Mouse (Mus musculus) liver, embryonic 14.5 days (tissue): ENCODE measurements at regions not wholly inside any gene's neighbourhood (a gene's known extent, or its start where the extent isn't known, plus 50 kb on each side); places are given as distances from the start of the nearest gene placed in this dataset.
A peak's percentile ranks its signal among the peaks of the same experiment; 100 is the strongest.

ENCODE experiments used
- ATAC-seq: fragments of 200-750 bp; cut with Nextera tagmentation; 2 replicates; pipeline ENCODE4 v1.8.0; 2017; ENCODE audit warnings: moderate number of reproducible peaks, mild to moderate bottlenecking, moderate library complexity; ENCODE audit not compliant: insufficient read depth
- DNase-seq, 3 experiments: peaks; one replicate each; pipeline ENCODE4 v3.0.0-alpha.2; 2012 to 2013; ENCODE audit warnings: low read depth in 3 of 3, low spot score in 3 of 3
- H3K27ac ChIP-seq: fragments of 300-500 bp; sonication (generic); 2 replicates; pipeline ENCODE4 v1.5.1; 2014; ENCODE audit warnings: moderate library complexity, mild to moderate bottlenecking, control low read depth, inconsistent platforms
- H3K27me3 ChIP-seq: fragments of 300-500 bp; sonication (generic); 2 replicates; pipeline ENCODE4 v1.6.1; 2014; ENCODE audit warnings: mild to moderate bottlenecking, low read length, moderate library complexity; ENCODE audit not compliant: control insufficient read depth, insufficient read depth
- H3K36me3 ChIP-seq: fragments of 300-500 bp; sonication (generic); replicated peaks from 2 replicates; pipeline ENCODE4 v1.6.1; 2014; ENCODE audit warnings: low read depth; ENCODE audit not compliant: control insufficient read depth, insufficient read depth
- H3K4me1 ChIP-seq, 2 experiments: fragments of 200-500 bp in 1 of 2; fragments of 300-500 bp in 1 of 2; sonication (generic) in 1 of 2; replicated peaks; 2 replicates each; pipeline ENCODE4 v1.6.1; 2012 to 2014; ENCODE audit warnings: antibody characterized with exemption in 1 of 2, inconsistent platforms in 1 of 2, low read length in 1 of 2; ENCODE audit not compliant: control insufficient read depth in 2 of 2, insufficient read depth in 2 of 2
- H3K4me2 ChIP-seq: fragments of 300-500 bp; sonication (generic); 2 replicates; pipeline ENCODE4 v1.6.1; 2014; ENCODE audit warnings: low read depth, mild to moderate bottlenecking, control low read depth, moderate library complexity
- H3K4me3 ChIP-seq, 2 experiments: fragments of 200-500 bp in 1 of 2; fragments of 300-500 bp in 1 of 2; sonication (generic) in 1 of 2; 2 replicates each; pipeline ENCODE4 v1.5.1; 2012 to 2014; ENCODE audit warnings: low read depth in 2 of 2, low read length in 2 of 2, mild to moderate bottlenecking in 2 of 2, control low read depth in 1 of 2, inconsistent platforms in 1 of 2, moderate library complexity in 1 of 2; ENCODE audit not compliant: insufficient read depth in 1 of 2
- H3K9ac ChIP-seq: fragments of 300-500 bp; sonication (generic); replicated peaks from 2 replicates; pipeline ENCODE4 v1.6.1; 2014; ENCODE audit warnings: mild to moderate bottlenecking, control low read depth, moderate library complexity
- H3K9me3 ChIP-seq: fragments of 300-500 bp; sonication (generic); 2 replicates; pipeline ENCODE4 v1.6.1; 2016; ENCODE audit warnings: low read length, mixed read lengths; ENCODE audit not compliant: control insufficient read depth
- CTCF ChIP-seq: IDR thresholded peaks from 2 replicates; pipeline ENCODE4 v1.5.1; 2016; ENCODE audit warnings: antibody characterized with exemption, low read depth, control low read depth
- EP300 ChIP-seq: IDR thresholded peaks from 2 replicates; pipeline ENCODE4 v1.6.1; 2016; ENCODE audit warnings: antibody characterized with exemption, low read depth
- WGBS: fragments of 180-500 bp; shearing (Covaris S2); extraction: QIAGEN DNeasy Blood & Tissue Kit; methylation state at CpG from one replicate; pipeline ENCODE4 v1.1.7; 2014; ENCODE audit not compliant: insufficient replicate concordance; 5-methylcytosine and 5-hydroxymethylcytosine counted together

DNA sequence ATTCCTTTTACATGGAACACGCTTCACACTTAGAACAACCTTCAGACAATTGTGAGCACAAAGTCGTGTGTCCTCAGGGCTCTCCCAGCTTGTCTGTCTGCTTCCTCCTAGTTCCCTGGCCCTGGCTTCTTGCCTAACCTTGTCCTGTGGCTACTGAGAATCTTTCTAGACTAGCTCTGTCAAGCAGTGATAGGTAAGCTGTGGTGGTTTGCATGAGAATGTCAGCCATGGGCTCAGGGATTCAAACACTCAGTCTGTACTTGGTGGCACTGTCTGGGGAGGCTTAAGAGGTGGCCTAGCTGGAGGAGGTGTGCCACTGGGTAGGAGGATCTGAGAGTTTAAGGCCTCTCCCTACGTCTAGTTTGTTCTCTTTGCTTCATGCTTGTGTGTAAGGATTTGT is 72.7 kb upstream of the Abca1 start:
- H3K4me1 ChIP-seq = peaks cover 0 to 3% of the 10 kb centered on the region in 2 experiments; a peak in 1 of 4 replicates
- DNase-seq (no peak), ATAC-seq (no peak)
- no peak overlapping the region for H3K9ac ChIP-seq
- no peaks in the 10 kb centered on the region for H3K27me3 ChIP-seq
- H3K4me2 ChIP-seq = no peak overlapping the region
- H3K36me3 ChIP-seq = no peaks in the 10 kb centered on the region
- no peaks in the 10 kb centered on the region for H3K9me3 ChIP-seq
- no peak for TF ChIP-seq EP300
- TF ChIP-seq CTCF = no peak
- H3K27ac ChIP-seq = no peak overlapping the region
- no peak overlapping the region for H3K4me3 ChIP-seq
- WGBS = 38% methylated on average over 3 of the region's 3 CpGs

DNA sequence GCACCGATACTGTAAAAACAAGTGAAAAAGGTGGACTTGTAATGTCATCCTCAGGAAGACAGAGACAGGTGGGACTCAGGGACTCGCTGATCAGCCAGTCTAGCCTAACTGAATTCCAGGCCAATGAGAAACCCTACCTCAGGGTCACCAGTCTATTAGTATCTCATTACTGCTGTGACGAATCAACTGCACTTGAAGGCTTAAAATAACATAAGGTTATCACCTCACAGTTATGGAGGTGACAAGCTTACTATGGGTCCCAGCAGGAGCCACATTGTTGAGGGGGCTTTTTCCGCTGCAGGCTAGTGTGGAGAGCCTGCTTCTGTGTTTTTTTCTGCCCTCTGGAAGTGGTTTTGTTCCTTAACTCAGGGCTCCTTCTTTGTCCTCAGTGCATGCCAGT is 72.2 kb upstream of the Abca1 start:
- ATAC-seq (no peak), DNase-seq (no peak)
- H3K4me1 ChIP-seq = peaks cover 0 to 3% of the 10 kb centered on the region in 2 experiments; a peak in 1 of 4 replicates
- H3K27ac ChIP-seq = no peak overlapping the region
- 58% methylated on average over 4 of the region's 4 CpGs for WGBS
- no peaks in the 10 kb centered on the region for H3K27me3 ChIP-seq
- H3K4me3 ChIP-seq = no peak overlapping the region
- H3K9ac ChIP-seq = no peak overlapping the region
- no peaks in the 10 kb centered on the region for H3K9me3 ChIP-seq
- no peak for TF ChIP-seq EP300
- no peak for TF ChIP-seq CTCF
- no peak overlapping the region for H3K4me2 ChIP-seq
- no peaks in the 10 kb centered on the region for H3K36me3 ChIP-seq

DNA sequence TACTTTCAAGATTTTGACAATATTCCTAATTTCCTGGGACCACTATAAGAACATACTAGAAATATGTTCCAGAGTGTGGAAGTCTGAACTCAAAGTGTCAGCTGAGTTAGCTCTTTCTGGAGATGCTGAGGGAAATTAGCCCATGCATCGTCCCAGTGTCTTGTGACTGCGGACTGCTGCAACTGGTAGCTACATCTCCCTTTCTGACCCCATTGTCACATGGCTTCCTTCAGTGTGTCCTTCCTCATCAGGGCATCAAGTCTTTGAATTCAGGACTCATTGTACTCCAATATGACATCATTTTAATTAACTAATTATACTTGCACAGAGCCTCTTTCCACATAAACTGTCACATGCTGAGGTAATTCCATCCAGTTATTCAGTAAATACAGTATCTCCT is 71.4 kb upstream of the Abca1 start:
- no peak for DNase-seq
- Histone ChIP-seq H3K27ac (no peak overlapping the region), H3K9ac (no peak overlapping the region), H3K9me3 (no peaks in the 10 kb centered on the region), H3K4me1 (peaks cover 0 to 3% of the 10 kb centered on the region in 2 experiments; a peak in 1 of 4 replicates), H3K36me3 (no peaks in the 10 kb centered on the region), H3K4me3 (no peak overlapping the region), H3K4me2 (no peak overlapping the region), H3K27me3 (no peaks in the 10 kb centered on the region)
- ATAC-seq = no peak
- TF ChIP-seq EP300 (no peak), CTCF (no peak)
- 74% methylated on average over 2 of the region's 2 CpGs for WGBS

DNA sequence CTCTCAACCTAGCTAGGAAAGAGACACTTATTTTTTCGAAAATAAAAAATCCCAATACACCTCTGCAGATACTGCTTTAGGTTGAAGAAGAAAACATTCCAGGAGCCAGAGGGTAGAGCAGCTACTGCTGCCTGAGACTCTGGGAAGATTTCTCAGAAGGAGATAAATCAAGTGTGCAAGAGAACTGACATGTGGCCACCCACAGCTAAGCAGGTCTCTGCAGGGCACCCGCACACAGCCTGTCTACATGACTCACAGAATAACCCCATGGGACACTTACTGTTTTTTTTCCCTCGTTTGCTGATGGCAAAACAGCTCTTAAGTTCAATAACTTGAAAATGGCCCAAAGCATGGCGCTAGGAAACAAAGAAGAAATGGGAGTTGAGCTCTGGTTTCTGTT is 68.7 kb upstream of the Abca1 start:
- DNase-seq (no peak), ATAC-seq (no peak)
- H3K9ac ChIP-seq = no peak overlapping the region
- 47% methylated on average over 4 of the region's 4 CpGs for WGBS
- no peaks in the 10 kb centered on the region for H3K27me3 ChIP-seq
- H3K4me2 ChIP-seq = no peak overlapping the region
- no peaks in the 10 kb centered on the region for H3K9me3 ChIP-seq
- H3K4me1 ChIP-seq = peaks cover 0 to 3% of the 10 kb centered on the region in 2 experiments; a peak in 1 of 4 replicates
- no peak overlapping the region for H3K27ac ChIP-seq
- H3K36me3 ChIP-seq = no peaks in the 10 kb centered on the region
- H3K4me3 ChIP-seq = no peak overlapping the region
- TF ChIP-seq EP300 (no peak), CTCF (no peak)

DNA sequence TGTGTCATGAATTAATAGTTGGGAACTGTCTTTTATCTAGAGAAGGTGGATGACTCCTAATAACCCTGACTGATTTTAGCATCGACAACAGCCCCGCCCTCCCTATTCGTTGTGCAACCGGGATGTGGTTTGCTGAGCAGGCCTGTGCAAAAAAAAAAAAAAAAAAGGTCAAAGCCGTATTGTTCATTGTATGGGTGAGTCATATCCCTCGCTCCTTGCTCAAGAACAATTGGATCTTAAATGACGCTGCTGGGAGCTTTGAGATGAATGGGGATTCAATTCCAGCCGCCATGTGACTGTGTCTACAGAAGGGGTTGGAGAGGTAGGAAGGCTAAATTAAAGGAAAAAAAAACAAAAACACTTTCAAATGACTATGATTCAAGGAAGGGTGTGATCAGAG is 68.1 kb upstream of the Abca1 start:
- Histone ChIP-seq H3K27me3 (no peaks in the 10 kb centered on the region), H3K9ac (no peak overlapping the region), H3K27ac (no peak overlapping the region), H3K4me3 (no peak overlapping the region), H3K9me3 (no peaks in the 10 kb centered on the region), H3K4me2 (no peak overlapping the region), H3K4me1 (peaks cover 0 to 3% of the 10 kb centered on the region in 2 experiments; a peak in 1 of 4 replicates), H3K36me3 (no peaks in the 10 kb centered on the region)
- no peak for ATAC-seq
- peak in 1 of 3 experiments; percentile 27 for DNase-seq
- WGBS = 18% methylated on average over 8 of the region's 8 CpGs
- no peak for TF ChIP-seq CTCF
- TF ChIP-seq EP300 = no peak
